Mouse (Mus musculus) ES-Bruce4 (cell line): ENCODE data around the gene Klhdc10. TPM values are rescaled to one million over a fixed set of nuclear protein-coding genes. Genes with fewer than 3 reads are reported as not detected.

Source experiments
- H3K27ac ChIP-seq: 2 replicates; pipeline ENCODE4 v1.5.1; 2012; ENCODE audit warnings: low read length, inconsistent platforms; ENCODE audit not compliant: insufficient read depth
- H3K27me3 ChIP-seq: 2 replicates; pipeline ENCODE4 v1.6.1; 2012; ENCODE audit warnings: mild to moderate bottlenecking, low read length, inconsistent platforms; ENCODE audit not compliant: control insufficient read depth, poor library complexity, insufficient read depth, severe bottlenecking
- H3K36me3 ChIP-seq: 2 replicates; pipeline ENCODE4 v1.6.1; 2012; ENCODE audit warnings: inconsistent platforms, mild to moderate bottlenecking, low read length, moderate library complexity; ENCODE audit not compliant: control insufficient read depth, poor library complexity, insufficient read depth, severe bottlenecking
- H3K4me1 ChIP-seq: one replicate; pipeline ENCODE4 v1.8.1; 2011; ENCODE audit warnings: low read length; ENCODE audit not compliant: control insufficient read depth, insufficient read depth
- H3K4me3 ChIP-seq: 2 replicates; pipeline ENCODE4 v1.5.1; 2011; ENCODE audit warnings: low read depth, mild to moderate bottlenecking, low read length
- H3K9ac ChIP-seq: 2 replicates; pipeline ENCODE4 v1.6.1; 2012; ENCODE audit warnings: low read depth, mild to moderate bottlenecking, inconsistent platforms; ENCODE audit not compliant: poor library complexity, severe bottlenecking
- H3K9me3 ChIP-seq: replicated peaks from 2 replicates; pipeline ENCODE4 v1.6.1; 2012; ENCODE audit warnings: mild to moderate bottlenecking, low read length, inconsistent platforms; ENCODE audit not compliant: control insufficient read depth, poor library complexity, insufficient read depth, severe bottlenecking
- CTCF ChIP-seq: IDR thresholded peaks from one replicate; pipeline ENCODE4 v1.8.1; 2011; ENCODE audit warnings: low read depth, low read length
- EP300 ChIP-seq: IDR thresholded peaks from 2 replicates; pipeline ENCODE4 v1.6.1; 2011; ENCODE audit warnings: low read depth, low read length; ENCODE audit not compliant: insufficient read depth
- POLR2A ChIP-seq: IDR thresholded peaks from one replicate; pipeline ENCODE4 v1.8.1; 2011; ENCODE audit warnings: low read length; ENCODE audit not compliant: insufficient read depth
- polyA plus RNA-seq: library from polyadenylated mRNA; stranded (reverse); fragments of >200 nt; gene quantifications from 2 replicates; pipeline ENCODE4 v1.2.4, GENCODE M21; 2011; ENCODE audit warnings: low read depth; ENCODE audit not compliant: missing spikeins, insufficient read depth, insufficient read length

Gene Klhdc10
- polyA plus RNA-seq, 1 experiment, result 38.1 TPM

- Histone ChIP-seq H3K9me3 (no peaks in the 10 kb centered on the region), H3K9ac (no peak overlapping the region), H3K36me3 (no peaks in the 10 kb centered on the region), H3K27me3 (no peaks in the 10 kb centered on the region), H3K4me1 (no peaks in the 10 kb centered on the region), H3K4me3 (no peak overlapping the region), H3K27ac (no peak overlapping the region)
- TF ChIP-seq CTCF (no peak), POLR2A (no peak), EP300 (no peak)
These were observed 1.5 kb upstream of the Klhdc10 start for GRCm38 (mm10) chr6:30400146-30400545.

- H3K4me3 ChIP-seq, result no peak overlapping the region
- peak overlapping the region; percentile 52 for H3K27ac ChIP-seq
- H3K4me1 ChIP-seq, result no peaks in the 10 kb centered on the region
- no peak for TF ChIP-seq POLR2A
- TF ChIP-seq EP300, result no peak
- TF ChIP-seq CTCF, result no peak
- H3K9ac ChIP-seq, result peak overlapping the region; percentile 29
- no peaks in the 10 kb centered on the region for H3K27me3 ChIP-seq
- H3K36me3 ChIP-seq, result no peaks in the 10 kb centered on the region
- H3K9me3 ChIP-seq, result no peaks in the 10 kb centered on the region
These were observed 952 bp upstream of the Klhdc10 start for GRCm38 (mm10) chr6:30400716-30401115.

GRCm38 (mm10) chr6:30402091-30402491, 423 bp downstream of the Klhdc10 start:
- TF ChIP-seq CTCF, result no peak
- TF ChIP-seq POLR2A, result no peak
- no peak for TF ChIP-seq EP300
- Histone ChIP-seq H3K27ac (no peak overlapping the region), H3K9ac (peak overlapping the region; percentile 93), H3K4me1 (no peaks in the 10 kb centered on the region), H3K9me3 (no peaks in the 10 kb centered on the region), H3K27me3 (no peaks in the 10 kb centered on the region), H3K4me3 (peak overlapping the region; percentile 98), H3K36me3 (no peaks in the 10 kb centered on the region)

- no peaks in the 10 kb centered on the region for H3K36me3 ChIP-seq
- H3K27me3 ChIP-seq, result no peaks in the 10 kb centered on the region
- no peak overlapping the region for H3K9ac ChIP-seq
- H3K4me3 ChIP-seq, result no peak overlapping the region
- TF ChIP-seq EP300 (no peak), POLR2A (no peak), CTCF (peak; percentile 23)
- no peaks in the 10 kb centered on the region for H3K4me1 ChIP-seq
- H3K27ac ChIP-seq, result no peak overlapping the region
- no peaks in the 10 kb centered on the region for H3K9me3 ChIP-seq
These were observed 1.8 kb downstream of the Klhdc10 start for GRCm38 (mm10) chr6:30403465-30403864.

GRCm38 (mm10) chr6:30404671-30405070, 3.0 kb downstream of the Klhdc10 start:
- Histone ChIP-seq H3K4me3 (no peak overlapping the region), H3K36me3 (no peaks in the 10 kb centered on the region), H3K9me3 (no peaks in the 10 kb centered on the region), H3K9ac (no peak overlapping the region), H3K27me3 (no peaks in the 10 kb centered on the region), H3K27ac (no peak overlapping the region), H3K4me1 (no peaks in the 10 kb centered on the region)
- no peak for TF ChIP-seq CTCF
- TF ChIP-seq EP300, result no peak
- no peak for TF ChIP-seq POLR2A

GRCm38 (mm10) chr6:30408276-30408675, 6.6 kb downstream of the Klhdc10 start:
- no peak overlapping the region for H3K27ac ChIP-seq
- no peaks in the 10 kb centered on the region for H3K4me1 ChIP-seq
- TF ChIP-seq EP300 (no peak), POLR2A (no peak), CTCF (no peak)
- H3K9me3 ChIP-seq, result no peaks in the 10 kb centered on the region
- H3K27me3 ChIP-seq, result no peaks in the 10 kb centered on the region
- no peaks in the 10 kb centered on the region for H3K36me3 ChIP-seq
- H3K9ac ChIP-seq, result no peak overlapping the region
- H3K4me3 ChIP-seq, result no peak overlapping the region
